Mouse (Mus musculus): ENCODE results near the gene Drd1. TPM values are rescaled to one million over a fixed set of nuclear protein-coding genes. Genes with fewer than 3 reads are reported as not detected.
A peak's percentile ranks its signal among the peaks of the same experiment; 100 is the strongest.

The Drd1 gene
- total RNA-seq (2021): not detected in 2 replicates
- long read RNA-seq: 0 reads

- peak; percentile 73 for DNase-seq
Measured at GRCm38 (mm10) chr13:54055448-54055861, at the start of gene Drd1. Drd1 (minus strand) TSS chr13:54055705.

DNA sequence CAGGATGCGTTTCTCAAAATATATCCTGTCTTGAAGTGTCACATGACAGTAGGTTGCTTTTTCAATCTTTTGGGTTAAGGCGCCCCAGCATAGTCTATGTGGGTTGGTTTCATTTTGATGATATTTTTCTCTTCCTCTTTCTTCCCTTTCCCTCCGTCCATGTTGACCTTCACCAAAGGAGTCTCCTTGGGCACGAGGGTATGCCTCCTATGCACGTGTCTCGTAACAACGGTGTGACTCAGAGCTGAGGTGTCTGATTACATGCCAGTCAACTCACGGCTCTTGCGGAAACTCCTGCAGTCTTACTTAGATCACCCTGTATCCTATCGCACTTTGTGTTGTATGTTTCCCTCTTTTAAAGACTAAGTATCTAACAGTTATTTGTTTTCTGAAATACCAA, 48.4 kb upstream of the Drd1 start:
- no peak for DNase-seq

DNA sequence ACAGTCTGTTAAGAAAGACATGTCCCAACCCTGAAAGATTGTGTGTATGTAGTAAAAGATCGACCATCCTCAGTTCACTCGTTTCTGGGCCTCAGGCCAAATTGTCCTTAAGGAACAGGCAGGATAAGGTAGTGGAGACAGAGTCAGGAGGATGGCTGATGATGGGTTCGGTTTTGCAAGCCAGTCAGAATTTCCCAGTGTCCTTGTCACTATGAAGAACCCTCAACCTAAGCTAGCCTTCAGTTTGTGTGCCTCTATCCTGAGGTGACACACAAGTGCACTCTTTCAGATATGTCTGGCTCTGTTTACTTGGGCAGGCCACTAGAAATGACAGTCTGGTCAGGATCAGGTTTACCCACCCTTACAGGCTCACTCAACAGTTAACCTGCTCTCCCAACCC, 47.8 kb upstream of the Drd1 start:
- DNase-seq: no peak

DNA sequence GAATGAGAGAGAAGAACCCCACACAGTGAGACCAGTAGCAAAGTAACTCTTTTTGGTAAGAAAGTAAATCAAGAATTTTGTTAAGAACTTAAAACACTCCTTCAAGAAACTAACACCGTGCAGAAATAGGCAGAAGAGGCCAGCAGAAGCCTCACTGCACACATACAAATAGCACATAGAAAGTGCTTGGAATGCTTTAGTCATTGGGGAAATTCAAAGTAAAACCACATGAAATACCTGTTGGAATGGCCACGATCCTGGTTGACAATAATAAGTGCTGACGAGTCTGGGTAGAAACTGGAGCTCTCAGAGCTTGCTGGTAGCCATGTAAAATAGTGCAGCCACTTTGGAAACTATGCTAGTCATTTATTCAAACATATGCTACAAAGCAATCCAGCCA, 46.6 kb upstream of the Drd1 start:
- no peak for DNase-seq

DNA sequence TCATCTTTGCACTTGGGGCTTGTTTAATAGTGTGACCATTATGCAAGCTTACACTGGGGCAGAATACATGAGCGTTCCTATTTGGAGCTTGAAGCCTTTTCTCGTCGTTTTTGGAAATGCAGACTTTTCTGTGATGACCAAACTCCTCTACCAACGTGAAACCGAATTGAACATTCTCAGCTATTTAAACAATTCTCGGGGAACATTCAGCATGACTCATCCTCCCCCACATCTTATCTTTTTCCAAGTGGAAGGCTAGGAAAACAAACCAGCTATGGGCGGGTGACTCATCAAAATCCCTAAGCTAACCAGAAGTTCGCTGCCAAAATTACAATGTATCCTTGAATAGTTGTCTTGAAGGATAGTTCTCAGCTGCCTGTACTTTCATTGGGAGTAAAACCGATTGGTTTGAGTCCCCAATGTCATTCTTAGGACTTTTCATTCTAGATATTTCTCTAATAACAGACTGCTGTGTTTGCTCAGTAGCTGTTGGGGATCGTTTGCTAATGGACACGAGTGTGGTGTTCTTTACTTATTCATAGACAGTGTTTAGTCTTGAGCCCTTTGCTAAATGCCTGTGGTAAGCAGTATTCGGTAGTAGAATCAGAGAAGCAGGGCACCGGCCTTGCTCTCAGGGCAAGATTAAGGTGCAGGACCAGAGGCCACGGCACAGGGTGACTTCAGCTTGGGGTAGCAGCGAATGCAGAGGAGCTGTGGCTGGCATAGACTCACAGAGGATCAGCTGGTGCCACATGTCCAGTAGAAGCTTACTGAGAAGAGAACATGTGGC, 45.7 kb upstream of the Drd1 start:
- DNase-seq: peak; percentile 21

GRCm38 (mm10) chr13:54097797-54098196, 42.3 kb upstream of the Drd1 start:
- no peak for DNase-seq

DNA sequence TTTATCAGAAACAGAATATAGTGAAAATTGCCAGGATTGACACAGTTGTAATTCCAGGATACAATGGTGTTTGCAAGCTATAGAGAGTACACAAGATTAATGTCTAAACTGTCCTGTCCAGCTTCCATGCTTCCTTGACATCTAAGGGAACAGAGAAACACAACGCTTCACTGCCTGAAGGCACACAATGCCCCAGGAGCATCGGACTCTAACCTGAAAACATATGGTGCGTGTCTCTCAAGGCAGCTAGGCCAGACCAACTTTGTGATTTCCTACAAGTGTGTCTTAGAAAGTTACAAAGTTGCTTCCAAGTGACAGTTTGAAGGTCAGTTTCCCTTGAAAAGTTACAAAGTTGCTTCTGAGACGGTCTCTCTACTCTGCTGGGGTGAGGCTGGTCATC, 41.7 kb upstream of the Drd1 start:
- no peak for DNase-seq

- DNase-seq: no peak
Measured at GRCm38 (mm10) chr13:54095721-54096120, 40.2 kb upstream of the Drd1 start.

GRCm38 (mm10) chr13:54094963-54095362, 39.5 kb upstream of the Drd1 start:
- no peak for DNase-seq

- no peak for DNase-seq
Measured at GRCm38 (mm10) chr13:54094349-54094748, 38.8 kb upstream of the Drd1 start.

DNA sequence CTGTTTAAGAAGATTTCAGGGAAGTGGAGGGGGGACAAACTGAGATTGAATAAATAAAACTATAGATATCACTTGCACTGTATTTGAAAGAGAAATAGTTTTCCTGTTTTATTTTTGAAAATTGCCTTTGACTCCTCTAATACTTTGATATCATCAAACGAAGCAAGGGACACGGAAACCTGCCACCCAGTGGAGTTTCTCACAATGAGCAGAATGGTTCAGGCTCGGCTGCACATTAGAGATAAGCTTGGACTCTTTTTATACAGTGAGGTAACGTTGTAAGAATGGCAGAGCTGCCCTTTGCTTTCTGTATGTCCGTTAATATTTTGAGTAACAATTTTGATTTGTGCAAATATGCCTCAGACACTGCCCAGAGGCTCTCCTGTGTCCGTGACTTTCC, 36.2 kb upstream of the Drd1 start:
- DNase-seq: no peak

- no peak for DNase-seq
Measured at GRCm38 (mm10) chr13:54085266-54085665, 29.8 kb upstream of the Drd1 start.

DNA sequence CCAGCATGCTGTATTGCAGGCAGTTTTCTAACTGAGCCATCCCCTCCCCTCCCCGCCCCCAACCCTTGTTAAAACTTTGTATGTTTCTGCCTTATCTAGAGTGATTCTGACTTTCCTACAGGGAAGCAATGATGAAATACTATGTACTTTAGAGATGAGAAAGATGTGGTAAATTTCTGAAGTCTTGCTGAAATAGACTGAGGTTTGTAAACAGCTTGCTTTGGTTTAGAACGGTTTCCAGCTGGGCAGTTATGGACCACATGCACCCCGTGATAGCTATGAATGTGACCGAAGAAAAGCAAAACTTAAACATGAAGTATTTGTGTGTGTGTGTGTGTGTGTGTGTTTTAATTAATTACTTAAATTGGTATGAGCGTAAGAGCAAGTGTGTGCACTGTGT, 29.3 kb upstream of the Drd1 start:
- DNase-seq: no peak

DNA sequence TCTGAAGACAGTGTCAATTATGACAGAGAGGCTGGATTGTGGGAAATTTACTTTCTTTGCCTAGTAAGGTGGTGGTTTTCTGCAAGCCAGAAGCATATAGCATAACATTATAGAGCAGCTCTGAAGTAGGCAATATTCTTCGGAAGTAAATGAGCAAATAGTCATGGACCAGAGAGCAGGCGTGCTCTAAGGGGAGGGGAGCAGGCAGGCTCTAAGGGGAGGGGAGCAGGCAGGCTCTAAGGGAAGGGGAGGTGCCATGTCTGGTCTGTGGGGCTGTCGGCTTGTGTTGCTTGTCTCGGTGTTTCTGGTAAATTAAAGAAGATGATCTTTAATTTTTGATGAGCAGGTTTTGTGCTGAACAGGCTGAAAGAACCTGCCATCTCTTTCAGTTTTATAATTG, 28.7 kb upstream of the Drd1 start:
- DNase-seq: no peak

DNA sequence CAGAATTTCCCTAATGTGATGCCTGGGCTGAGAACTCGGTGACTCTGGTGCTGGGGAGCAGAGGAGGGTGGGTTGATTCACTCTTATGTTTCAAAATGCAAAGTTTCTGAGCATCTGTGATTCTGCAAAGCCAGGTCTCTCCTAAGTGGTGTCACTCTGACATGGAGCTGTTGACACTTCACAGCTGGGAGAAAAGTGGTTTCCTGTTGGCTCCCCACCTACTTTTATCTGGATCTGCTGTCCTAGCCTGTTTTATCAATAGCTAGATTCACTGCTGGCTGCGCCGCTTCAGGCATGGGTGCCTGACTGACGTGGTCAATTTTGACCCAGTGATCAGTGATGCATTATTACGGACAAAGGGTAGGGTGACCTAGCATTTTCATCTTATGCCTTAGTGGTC, 27.4 kb upstream of the Drd1 start:
- no peak for DNase-seq

- DNase-seq: no peak
Measured at GRCm38 (mm10) chr13:54080785-54081184, 25.3 kb upstream of the Drd1 start.

DNA sequence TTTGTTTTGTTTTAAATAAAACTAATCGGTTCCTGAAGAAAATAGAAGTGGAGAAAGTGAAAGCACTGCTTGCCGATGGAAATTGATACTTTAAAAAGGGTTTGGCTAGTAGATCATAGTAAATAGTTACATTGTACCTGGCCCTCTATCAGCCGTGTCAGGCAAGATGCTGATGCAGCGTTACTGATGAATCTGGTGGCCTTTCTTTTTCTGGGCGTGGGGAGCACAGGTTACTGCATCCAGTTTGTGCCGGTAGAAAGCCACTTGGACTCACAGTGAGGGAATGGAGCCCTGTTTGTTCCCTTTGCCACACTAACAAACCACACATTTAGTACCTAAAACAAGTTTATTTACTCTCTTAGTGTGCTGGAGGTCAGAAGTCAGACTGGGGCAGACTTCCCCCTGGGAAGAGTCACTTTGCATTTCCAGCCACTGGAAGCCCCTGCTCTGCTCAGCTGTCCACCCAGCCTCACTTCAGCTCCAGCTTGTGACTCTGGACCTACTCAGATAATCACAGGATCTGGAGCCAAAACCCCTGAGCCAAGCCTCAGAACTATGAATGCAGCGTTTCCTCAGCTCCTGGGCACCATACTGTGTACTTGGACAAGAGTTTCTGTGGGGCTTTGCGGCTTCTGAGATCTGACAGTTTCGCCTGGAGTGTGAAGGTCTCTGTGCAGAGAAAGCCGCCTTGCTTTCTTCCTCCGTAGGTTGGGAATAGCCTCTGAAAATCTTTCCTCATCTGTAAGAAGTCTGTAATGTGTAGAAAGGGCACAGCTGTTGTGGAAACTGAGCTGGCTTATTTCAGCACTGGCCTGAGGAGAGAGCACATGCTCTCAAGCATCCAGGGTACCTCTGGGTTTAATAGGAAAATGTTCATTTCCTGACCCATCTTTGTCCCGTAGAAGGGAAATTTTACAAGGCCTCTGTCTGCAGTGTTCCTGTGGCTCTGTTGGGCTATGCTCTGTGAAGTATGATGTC, 24.6 kb upstream of the Drd1 start:
- no peak for DNase-seq

- DNase-seq: no peak
Measured at GRCm38 (mm10) chr13:54077470-54078174, 22.1 kb upstream of the Drd1 start.

DNA sequence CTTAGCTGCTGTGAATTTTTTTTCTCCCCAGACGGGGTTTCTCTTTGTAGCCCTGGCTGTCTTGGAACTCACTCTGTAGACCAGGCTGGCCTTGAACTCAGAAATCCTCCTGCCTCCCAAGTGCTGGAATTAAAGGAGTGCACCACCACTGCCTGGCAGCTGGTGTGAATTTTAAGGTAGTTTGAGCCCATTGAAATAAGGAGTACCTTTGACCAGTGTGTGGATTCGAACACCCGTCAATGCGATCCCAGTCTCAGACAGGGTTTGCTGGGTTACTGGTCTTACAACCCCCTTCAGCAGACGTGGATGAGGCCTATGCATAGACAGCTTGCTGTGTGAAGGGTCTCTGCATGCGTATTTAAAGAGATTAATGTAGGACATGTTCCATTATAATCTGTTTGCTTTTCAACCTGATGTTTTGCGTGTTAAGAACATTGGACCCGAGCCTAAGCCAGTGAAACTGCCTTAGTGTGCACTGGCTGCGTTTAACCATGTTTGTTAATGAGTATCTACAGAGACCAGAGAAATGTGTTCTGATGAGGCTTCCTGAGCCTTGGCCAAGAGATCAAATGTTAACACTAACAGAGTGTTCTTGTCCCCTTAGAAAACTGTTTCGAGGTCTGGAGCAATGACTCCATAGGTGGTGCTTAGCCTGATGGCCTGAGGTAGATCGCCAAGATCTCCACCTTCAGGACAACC, 21.4 kb upstream of the Drd1 start:
- no peak for DNase-seq

GRCm38 (mm10) chr13:54076051-54076450, 20.5 kb upstream of the Drd1 start:
- no peak for DNase-seq

DNA sequence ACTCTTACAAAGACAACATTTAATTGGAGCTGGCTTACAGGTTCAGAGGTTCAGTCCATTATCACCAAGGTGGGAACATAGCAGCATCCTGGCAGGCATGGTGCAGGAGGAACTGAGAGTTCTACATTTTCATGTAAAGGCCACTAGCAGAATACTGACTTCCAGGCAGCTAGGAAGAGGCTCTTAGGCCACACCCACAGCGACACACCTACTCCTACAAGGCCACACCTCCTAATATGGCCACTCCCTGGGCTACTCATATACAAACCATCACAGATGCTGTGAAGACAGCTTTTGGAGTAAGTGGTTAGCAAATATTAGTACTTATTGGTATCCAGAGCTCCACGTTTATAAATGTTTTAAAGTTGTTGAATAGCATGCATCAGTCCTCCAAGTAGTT, 19.9 kb upstream of the Drd1 start:
- no peak for DNase-seq

DNA sequence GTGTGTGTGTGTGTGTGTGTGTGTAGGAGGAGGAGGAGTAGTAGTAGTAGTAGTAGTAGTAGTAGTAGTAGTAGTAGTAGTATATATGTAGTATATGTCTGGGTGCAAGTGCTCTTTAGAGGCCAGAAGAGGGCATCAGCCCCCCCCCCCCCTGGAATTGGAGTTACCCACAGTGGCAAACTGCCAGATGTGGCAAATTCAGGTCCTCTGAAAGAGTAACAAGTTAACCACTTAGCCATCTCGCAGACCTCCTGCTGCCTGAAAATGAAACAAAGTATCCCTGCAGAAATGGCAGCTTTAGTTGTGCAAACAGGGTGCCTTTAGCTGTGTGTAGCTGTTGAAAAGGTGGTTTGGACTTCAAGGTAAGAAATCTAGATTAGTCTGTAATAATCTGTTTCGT, 18.0 kb upstream of the Drd1 start:
- DNase-seq: no peak
